Mouse (Mus musculus): ENCODE data around the gene Wiz. TPM values are rescaled to one million over a fixed set of nuclear protein-coding genes. Genes with fewer than 3 reads are reported as not detected.

Gene Wiz
- polyA plus RNA-seq, 1 experiment from 2014 or later, result 34.0 TPM

GRCm38 (mm10) chr17:32317032-32317431 lies 72.2 kb downstream of the Wiz start:
- H3K4me2 ChIP-seq (replicated peaks), result no peak overlapping the region
- 93% methylated on average over 8 of the region's 8 CpGs for WGBS

GRCm38 (mm10) chr17:32315560-32315959 lies 73.7 kb downstream of the Wiz start:
- 96% methylated on average over 5 of the region's 5 CpGs for WGBS
- H3K9ac ChIP-seq, result no peak overlapping the region

More at GRCm38 (mm10) chr17:32317032-32317431, 72.2 kb downstream of the Wiz start:
- H3K4me3 ChIP-seq, result no peak overlapping the region
- no peaks in the 10 kb centered on the region for H3K9me3 ChIP-seq
- H3K27me3 ChIP-seq, result no peaks in the 10 kb centered on the region
- H3K27ac ChIP-seq, result no peak overlapping the region
- H3K36me3 ChIP-seq, result peaks cover 65% of the 10 kb centered on the region
- peaks cover 12% of the 10 kb centered on the region for H3K4me1 ChIP-seq
- no peak overlapping the region for H3K9ac ChIP-seq
- no peak for ATAC-seq (ENCODE audit: insufficient number of reproducible peaks, insufficient read depth, low FRiP score, low TSS enrichment)

GRCm38 (mm10) chr17:32313892-32314291 lies 75.3 kb downstream of the Wiz start:
- Histone ChIP-seq H3K4me3 (no peak overlapping the region), H3K4me1 (peaks cover under 1% of the 10 kb centered on the region), H3K9ac (no peak overlapping the region), H3K27ac (no peak overlapping the region), H3K4me2 (replicated peaks) (no peak overlapping the region), H3K9me3 (no peaks in the 10 kb centered on the region), H3K27me3 (no peaks in the 10 kb centered on the region), H3K36me3 (peaks cover 96% of the 10 kb centered on the region)
- 85% methylated on average over 5 of the region's 5 CpGs for WGBS
- ATAC-seq (ENCODE audit: insufficient number of reproducible peaks, insufficient read depth, low FRiP score, low TSS enrichment), result no peak

More at GRCm38 (mm10) chr17:32315560-32315959, 73.7 kb downstream of the Wiz start:
- H3K4me2 ChIP-seq (replicated peaks), result no peak overlapping the region
- peaks cover 80% of the 10 kb centered on the region for H3K36me3 ChIP-seq
- no peak overlapping the region for H3K4me3 ChIP-seq
- no peaks in the 10 kb centered on the region for H3K9me3 ChIP-seq
- ATAC-seq (ENCODE audit: insufficient number of reproducible peaks, insufficient read depth, low FRiP score, low TSS enrichment), result no peak
- H3K27ac ChIP-seq, result no peak overlapping the region
- no peaks in the 10 kb centered on the region for H3K27me3 ChIP-seq
- H3K4me1 ChIP-seq, result peaks cover 8% of the 10 kb centered on the region

GRCm38 (mm10) chr17:32312801-32313200 lies 76.4 kb downstream of the Wiz start:
- Histone ChIP-seq H3K4me2 (replicated peaks) (no peak overlapping the region), H3K9ac (no peak overlapping the region), H3K27me3 (no peaks in the 10 kb centered on the region), H3K9me3 (no peaks in the 10 kb centered on the region), H3K27ac (no peak overlapping the region), H3K4me3 (no peak overlapping the region), H3K4me1 (no peaks in the 10 kb centered on the region), H3K36me3 (peaks cover 99% of the 10 kb centered on the region)
- ATAC-seq (ENCODE audit: insufficient number of reproducible peaks, insufficient read depth, low FRiP score, low TSS enrichment), result no peak
- 96% methylated on average over 8 of the region's 8 CpGs for WGBS

GRCm38 (mm10) chr17:32307963-32308362 lies 81.3 kb downstream of the Wiz start:
- Histone ChIP-seq H3K36me3 (peaks cover 98% of the 10 kb centered on the region), H3K4me3 (no peak overlapping the region), H3K4me1 (no peaks in the 10 kb centered on the region), H3K4me2 (replicated peaks) (no peak overlapping the region), H3K9me3 (no peaks in the 10 kb centered on the region), H3K27ac (no peak overlapping the region), H3K9ac (no peak overlapping the region), H3K27me3 (no peaks in the 10 kb centered on the region)
- ATAC-seq (ENCODE audit: insufficient number of reproducible peaks, insufficient read depth, low FRiP score, low TSS enrichment), result no peak
- WGBS, result 88% methylated on average over 4 of the region's 4 CpGs

Small RNA genes lying within 50 kb of the gene (microRNA-seq; reads per million reads assigned to microRNA genes)
- gene Gm22201, result not detected

Other genes starting within 250 kb of the Wiz start
- 22.1 and 23.0 TPM in 2 replicates for gene Notch3, start 222.6 kb downstream of the Wiz start, polyA plus RNA-seq (2016; fragmentation: Nextera tagmentation; extraction: Ambion mirVana)
- gene Ephx3, start 199.9 kb downstream of the Wiz start, polyA plus RNA-seq (2016; fragmentation: Nextera tagmentation; extraction: Ambion mirVana), result 0.23 and 0.27 TPM in 2 replicates
- gene Brd4, start 104.7 kb downstream of the Wiz start, polyA plus RNA-seq (2016; fragmentation: Nextera tagmentation; extraction: Ambion mirVana), result 107 and 112 TPM in 2 replicates
- 145 and 148 TPM in 2 replicates for gene Akap8, start 68.2 kb downstream of the Wiz start, polyA plus RNA-seq (2016; fragmentation: Nextera tagmentation; extraction: Ambion mirVana)
- 107 and 118 TPM in 2 replicates for gene Akap8l, start 38.8 kb downstream of the Wiz start, polyA plus RNA-seq (2016; fragmentation: Nextera tagmentation; extraction: Ambion mirVana)
- 0.69 and 0.74 TPM in 2 replicates for gene Rasal3, start 14.1 kb upstream of the Wiz start, polyA plus RNA-seq (2016; fragmentation: Nextera tagmentation; extraction: Ambion mirVana)
- gene Pglyrp2, start 34.7 kb upstream of the Wiz start, polyA plus RNA-seq (2016; fragmentation: Nextera tagmentation; extraction: Ambion mirVana), result 0.13 and 0.20 TPM in 2 replicates
- 0.70 and 0.73 TPM in 2 replicates for gene Cyp4f39, start 63.3 kb upstream of the Wiz start, polyA plus RNA-seq (2016; fragmentation: Nextera tagmentation; extraction: Ambion mirVana)
- gene Cyp4f17, start 116.6 kb upstream of the Wiz start, polyA plus RNA-seq (2016; fragmentation: Nextera tagmentation; extraction: Ambion mirVana), result 14.5 and 15.6 TPM in 2 replicates
- 26.0 and 28.4 TPM in 2 replicates for gene Cyp4f16, start 147.1 kb upstream of the Wiz start, polyA plus RNA-seq (2016; fragmentation: Nextera tagmentation; extraction: Ambion mirVana)
- gene Cyp4f37, start 231.9 kb upstream of the Wiz start, polyA plus RNA-seq (2016; fragmentation: Nextera tagmentation; extraction: Ambion mirVana), result not detected in 2 replicates

All from embryonic facial prominence, embryonic 12.5 days (tissue).